Mouse (Mus musculus) lung, adult 2 months (tissue): ENCODE measurements around the gene Fkbp6.

Source experiments
- CTCF ChIP-seq: fragments of 200-500 bp; IDR thresholded peaks from 2 replicates; pipeline ENCODE4 v1.5.1; 2011; ENCODE audit warnings: mild to moderate bottlenecking, low read length, control low read depth; ENCODE audit not compliant: insufficient read depth
- POLR2A ChIP-seq: fragments of 200-500 bp; IDR thresholded peaks from 2 replicates; pipeline ENCODE4 v1.6.1; 2011; ENCODE audit warnings: low read depth, mild to moderate bottlenecking, control low read depth, low read length, borderline replicate concordance; ENCODE audit errors: extremely low read depth

GRCm38 (mm10) chr5:135349862-135350261 lies at the start of gene Fkbp6:
- TF ChIP-seq POLR2A: no peak
- TF ChIP-seq CTCF: no peak
